Mouse (Mus musculus) left cerebral cortex, adult 8-10 months (tissue): ENCODE measurements around the gene AY358078. TPM values are rescaled to one million over a fixed set of nuclear protein-coding genes. Genes with fewer than 3 reads are reported as not detected.

Experiments used
- microRNA-seq, 2 experiments: library from miRNA; unstranded; fragments of <30 nt; microRNA quantifications; one replicate each; pipeline ENCODE4 v1.2.0; 2022
- total RNA-seq, 4 experiments: library from RNA; stranded (reverse); gene quantifications; 2 replicates each; pipeline ENCODE4 v1.2.4; 2022

The AY358078 gene
- total RNA-seq, 4 experiments from 2014 or later, result not detected

Small RNA genes lying within 50 kb of the gene (microRNA-seq; reads per million reads assigned to microRNA genes)
- gene Gm27375, result 0 reads per million in 2 experiments

Other genes starting within 250 kb of the AY358078 start
- not detected for gene Gm5622, start 247.3 kb upstream of the AY358078 start, total RNA-seq
- gene Gm17175, start 226.0 kb upstream of the AY358078 start, total RNA-seq, result not detected
- gene Gm17174, start 207.9 kb upstream of the AY358078 start, total RNA-seq, result not detected
- not detected for gene Gm17078, start 188.7 kb upstream of the AY358078 start, total RNA-seq
- gene Gm4181, start 164.4 kb upstream of the AY358078 start, total RNA-seq, result not detected
- not detected for gene Gm17079, start 104.6 kb upstream of the AY358078 start, total RNA-seq
- not detected for gene Gm5800, start 82.9 kb upstream of the AY358078 start, total RNA-seq
- not detected for gene Ang4, start 26.5 kb upstream of the AY358078 start, total RNA-seq
- gene Ear6, start 53.7 kb downstream of the AY358078 start, total RNA-seq, result not detected
- gene Mettl17, start 84.8 kb downstream of the AY358078 start, total RNA-seq, result 10 to 100 TPM; 26.5 to 30.4 (median 28.4) TPM
- 1 to 10 TPM; 3.2 to 5.3 (median 3.8) TPM for gene Slc39a2, start 92.8 kb downstream of the AY358078 start, total RNA-seq
- 100 to 1,000 TPM; 798 to 932 (median 862) TPM for gene Ndrg2, start 114.1 kb downstream of the AY358078 start, total RNA-seq
- not detected for gene Tppp2, start 118.4 kb downstream of the AY358078 start, total RNA-seq
- gene Rnase13, start 122.7 kb downstream of the AY358078 start, total RNA-seq, result not detected
- gene Arhgef40, start 184.7 kb downstream of the AY358078 start, total RNA-seq, result 10 to 100 TPM; 28.0 to 39.5 (median 32.9) TPM
- under 1 TPM in 2 of 4 experiments, not detected in 2; 0.51 to 0.59 TPM for gene Tmem253, start 215.6 kb downstream of the AY358078 start, total RNA-seq
- 10 to 100 TPM; 35.8 to 44.1 (median 42.2) TPM for gene Zfp219, start 220.7 kb downstream of the AY358078 start, total RNA-seq
- gene Olfr221, start 242.4 kb downstream of the AY358078 start, total RNA-seq, result not detected